Mouse (Mus musculus) forebrain, embryonic 15.5 days (tissue): ENCODE results near the gene Yrdc. TPM values are rescaled to one million over a fixed set of nuclear protein-coding genes. Genes with fewer than 3 reads are reported as not detected.

Experiments used
- ATAC-seq: fragments of 200-750 bp; cut with Nextera tagmentation; replicated peaks from 2 replicates; pipeline ENCODE4 v1.8.0; 2017; ENCODE audit warnings: mild to moderate bottlenecking, moderate TSS enrichment, moderate library complexity
- H3K27ac ChIP-seq: fragments of 300-500 bp; sonication (generic); replicated peaks from 2 replicates; pipeline ENCODE4 v1.5.1; 2015; ENCODE audit warnings: mild to moderate bottlenecking, inconsistent platforms
- H3K27me3 ChIP-seq: fragments of 300-500 bp; sonication (generic); 2 replicates; pipeline ENCODE4 v1.6.1; 2015; ENCODE audit warnings: inconsistent platforms
- H3K36me3 ChIP-seq: fragments of 300-500 bp; sonication (generic); 2 replicates; pipeline ENCODE4 v1.6.1; 2015; ENCODE audit warnings: mild to moderate bottlenecking, inconsistent platforms
- H3K4me1 ChIP-seq: fragments of 300-500 bp; sonication (generic); 2 replicates; pipeline ENCODE4 v1.6.1; 2015; ENCODE audit warnings: inconsistent platforms
- H3K4me2 ChIP-seq: fragments of 300-500 bp; sonication (generic); replicated peaks from 2 replicates; pipeline ENCODE4 v1.6.1; 2015; ENCODE audit warnings: mild to moderate bottlenecking, inconsistent platforms
- H3K4me3 ChIP-seq: fragments of 300-500 bp; sonication (generic); 2 replicates; pipeline ENCODE4 v1.5.1; 2015; ENCODE audit warnings: mild to moderate bottlenecking, inconsistent platforms
- H3K9ac ChIP-seq: fragments of 300-500 bp; sonication (generic); replicated peaks from 2 replicates; pipeline ENCODE4 v1.6.1; 2015; ENCODE audit warnings: mild to moderate bottlenecking, inconsistent platforms
- H3K9me3 ChIP-seq: fragments of 300-500 bp; sonication (generic); 2 replicates; pipeline ENCODE4 v1.6.1; 2016; ENCODE audit warnings: inconsistent platforms
- WGBS: fragments of 180-500 bp; shearing (Covaris S2); methylation state at CpG from one replicate; pipeline ENCODE4 v1.1.7; 2015; ENCODE audit warnings: mixed read lengths; 5-methylcytosine and 5-hydroxymethylcytosine counted together
- polyA plus RNA-seq: library from polyadenylated mRNA; unstranded; fragments of >200 nt; fragmentation: Nextera tagmentation; extraction: Ambion mirVana; gene quantifications from 2 replicates; pipeline ENCODE4 v1.2.1, GENCODE M21; 2015

The Yrdc gene
- polyA plus RNA-seq: 51.1 and 59.3 TPM in 2 replicates

GRCm38 (mm10) chr4:124850261-124850913 is at the start of gene Yrdc:
Gene Yrdc, plus strand, starts transcription at chr4:124850679.
- peak within 1 kb of the TSS; percentile 85 for H3K4me3 ChIP-seq
- peaks cover 33% of the 10 kb centered on the region for H3K4me1 ChIP-seq

GRCm38 (mm10) chr4:124801552-124802308 is 48.7 kb upstream of the Yrdc start, which contains the start of gene Mtf1:
Gene Mtf1, plus strand, starts transcription at chr4:124802104.
- Histone ChIP-seq H3K9me3 (no peaks in the 10 kb centered on the region), H3K9ac (peak within 1 kb of the TSS; percentile 83), H3K36me3 (peaks cover 37% of the 10 kb centered on the region), H3K4me3 (peak within 1 kb of the TSS; percentile 71), H3K4me2 (peak within 1 kb of the TSS; percentile 90), H3K4me1 (peaks cover 16% of the 10 kb centered on the region), H3K27ac (peak within 1 kb of the TSS; percentile 95), H3K27me3 (no peaks in the 10 kb centered on the region)
- WGBS: 2% methylated on average over 21 of the region's 21 CpGs
- ATAC-seq: peak; percentile 77

More at GRCm38 (mm10) chr4:124850261-124850913, at the start of gene Yrdc:
- Histone ChIP-seq H3K36me3 (peaks cover 26% of the 10 kb centered on the region), H3K9me3 (no peaks in the 10 kb centered on the region), H3K27me3 (no peaks in the 10 kb centered on the region), H3K27ac (peak within 1 kb of the TSS; percentile 96), H3K4me2 (peak within 1 kb of the TSS; percentile 82), H3K9ac (peak within 1 kb of the TSS; percentile 87)
- ATAC-seq: peak; percentile 96
- under 1% methylated on average over 77 of the region's 90 CpGs for WGBS

GRCm38 (mm10) chr4:124802309-124803260 is 47.9 kb upstream of the Yrdc start:
- peak overlapping the region; percentile 95 for H3K27ac ChIP-seq
- no peaks in the 10 kb centered on the region for H3K9me3 ChIP-seq
- no peaks in the 10 kb centered on the region for H3K27me3 ChIP-seq
- H3K4me2 ChIP-seq: peak overlapping the region; percentile 90
- H3K9ac ChIP-seq: peak overlapping the region; percentile 83
- H3K4me1 ChIP-seq: peaks cover 16% of the 10 kb centered on the region
- H3K36me3 ChIP-seq: peaks cover 38% of the 10 kb centered on the region
- WGBS: 2% methylated on average over 53 of the region's 53 CpGs
- H3K4me3 ChIP-seq: peak overlapping the region; percentile 71
- ATAC-seq: peak; percentile 99

- peak overlapping the region; percentile 90 for H3K4me2 ChIP-seq
- H3K9ac ChIP-seq: no peak overlapping the region
- no peaks in the 10 kb centered on the region for H3K27me3 ChIP-seq
- H3K27ac ChIP-seq: no peak overlapping the region
- H3K9me3 ChIP-seq: no peaks in the 10 kb centered on the region
- peaks cover 16% of the 10 kb centered on the region for H3K4me1 ChIP-seq
- no peak for ATAC-seq
- 80% methylated on average over 6 of the region's 6 CpGs for WGBS
- H3K36me3 ChIP-seq: peaks cover 34% of the 10 kb centered on the region
- peak overlapping the region; percentile 71 for H3K4me3 ChIP-seq
Observed at GRCm38 (mm10) chr4:124803406-124803805, 47.1 kb upstream of the Yrdc start.

GRCm38 (mm10) chr4:124808511-124808910 is 42.0 kb upstream of the Yrdc start:
- H3K9me3 ChIP-seq: no peaks in the 10 kb centered on the region
- H3K27ac ChIP-seq: no peak overlapping the region
- H3K4me2 ChIP-seq: no peak overlapping the region
- ATAC-seq: no peak
- H3K4me1 ChIP-seq: peaks cover 7% of the 10 kb centered on the region
- WGBS: 91% methylated on average over 5 of the region's 5 CpGs
- H3K4me3 ChIP-seq: no peak overlapping the region
- H3K36me3 ChIP-seq: peaks cover 28% of the 10 kb centered on the region
- no peak overlapping the region for H3K9ac ChIP-seq
- no peaks in the 10 kb centered on the region for H3K27me3 ChIP-seq

- H3K36me3 ChIP-seq: peaks cover 28% of the 10 kb centered on the region
- H3K4me1 ChIP-seq: 0 out of 2 replicates have a peak, but pooled peaks cover 4% of the 10 kb centered on the region
- 85% methylated on average over 9 of the region's 9 CpGs for whole genome bisulfite sequencing
- H3K4me2 ChIP-seq: no peak overlapping the region
- ATAC-seq: no peak
- H3K27ac ChIP-seq: no peak overlapping the region
- no peaks in the 10 kb centered on the region for H3K27me3 ChIP-seq
- no peaks in the 10 kb centered on the region for H3K9me3 ChIP-seq
- no peak overlapping the region for H3K9ac ChIP-seq
- no peak overlapping the region for H3K4me3 ChIP-seq
Observed at GRCm38 (mm10) chr4:124809136-124809883, 41.2 kb upstream of the Yrdc start.

GRCm38 (mm10) chr4:124810056-124810455 is 40.4 kb upstream of the Yrdc start:
- no peak overlapping the region for H3K9ac ChIP-seq
- H3K27me3 ChIP-seq: no peaks in the 10 kb centered on the region
- no peak for ATAC-seq
- no peak overlapping the region for H3K4me3 ChIP-seq
- H3K27ac ChIP-seq: no peak overlapping the region
- H3K36me3 ChIP-seq: peaks cover 23% of the 10 kb centered on the region
- H3K4me2 ChIP-seq: no peak overlapping the region
- 0 out of 2 replicates have a peak, but pooled peaks cover 4% of the 10 kb centered on the region for H3K4me1 ChIP-seq
- no peaks in the 10 kb centered on the region for H3K9me3 ChIP-seq
- 87% methylated on average over 7 of the region's 7 CpGs for WGBS

GRCm38 (mm10) chr4:124811347-124811975 is 39.0 kb upstream of the Yrdc start:
- Histone ChIP-seq H3K4me3 (no peak overlapping the region), H3K27ac (no peak overlapping the region), H3K9ac (no peak overlapping the region), H3K4me1 (0 out of 2 replicates have a peak, but pooled peaks cover 4% of the 10 kb centered on the region), H3K36me3 (peaks cover 9% of the 10 kb centered on the region; the same call in 1 of the 2 replicates), H3K9me3 (no peaks in the 10 kb centered on the region), H3K4me2 (no peak overlapping the region), H3K27me3 (no peaks in the 10 kb centered on the region)
- WGBS: 17% methylated on average over 9 of the region's 9 CpGs
- no peak for ATAC-seq

- ATAC-seq: no peak
- H3K4me3 ChIP-seq: no peak overlapping the region
- 0 out of 2 replicates have a peak, but pooled peaks cover 7% of the 10 kb centered on the region for H3K4me1 ChIP-seq
- H3K4me2 ChIP-seq: no peak overlapping the region
- peaks cover 5% of the 10 kb centered on the region for H3K36me3 ChIP-seq
- H3K9ac ChIP-seq: no peak overlapping the region
- H3K9me3 ChIP-seq: no peaks in the 10 kb centered on the region
- H3K27ac ChIP-seq: no peak overlapping the region
- no peaks in the 10 kb centered on the region for H3K27me3 ChIP-seq
- 88% methylated on average over 11 of the region's 11 CpGs for WGBS
Observed at GRCm38 (mm10) chr4:124815901-124816300, 34.6 kb upstream of the Yrdc start.

GRCm38 (mm10) chr4:124817803-124818202 is 32.7 kb upstream of the Yrdc start:
- no peaks in the 10 kb centered on the region for H3K27me3 ChIP-seq
- H3K4me3 ChIP-seq: no peak overlapping the region
- no peaks in the 10 kb centered on the region for H3K9me3 ChIP-seq
- WGBS: 25% methylated on average over 6 of the region's 6 CpGs
- H3K4me2 ChIP-seq: no peak overlapping the region
- no peak overlapping the region for H3K9ac ChIP-seq
- H3K36me3 ChIP-seq: peaks cover 22% of the 10 kb centered on the region
- H3K27ac ChIP-seq: no peak overlapping the region
- no peak for ATAC-seq
- H3K4me1 ChIP-seq: 0 out of 2 replicates have a peak, but pooled peaks cover 2% of the 10 kb centered on the region
